9 mouse cellular contexts compared by ENCODE assay signal in the genomic region with DNA sequence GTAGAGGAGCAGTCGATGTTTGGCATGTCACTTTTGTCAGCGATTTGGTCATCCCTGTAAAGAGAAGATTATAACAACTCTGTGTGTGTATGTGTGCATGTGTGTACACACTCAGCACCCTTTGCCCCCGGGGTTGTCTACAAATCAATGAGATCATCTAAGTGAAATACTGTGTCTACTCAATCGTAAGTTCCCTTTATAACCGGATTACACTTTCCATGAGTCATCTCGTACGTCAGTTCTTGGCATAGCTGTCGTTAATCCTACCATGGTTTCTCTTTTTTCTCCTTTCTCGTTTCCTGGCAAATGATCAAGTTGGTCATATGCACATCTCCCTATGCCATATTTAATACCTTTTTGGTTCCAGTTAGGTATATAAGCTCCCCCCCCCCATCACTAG. TPM values are rescaled to one million over a fixed set of nuclear protein-coding genes. Genes with fewer than 3 reads are reported as not detected.
DNase-seq lines count a peak whose midpoint lies in the region; ATAC-seq and TF ChIP-seq lines count a peak whose summit lies in the region.
"Had no signal": no experiment of that assay in that cellular context is flagged by ENCODE, and none has a peak within 500 bp of the region (broad histone marks: within the 10 kb centered on the region; RNA-seq: fewer than 3 reads in every experiment).

No protein-coding gene starts in this region.

- H3K4me1 ChIP-seq in midbrain, postnatal 0 days (ENCODE audit: insufficient read depth, low read length): no peaks in the 10 kb centered on the region; the same call in 1 of the 2 replicates
- peaks cover 13% of the 10 kb centered on the region for H3K4me1 ChIP-seq in midbrain, embryonic 15.5 days
- peaks cover 30% of the 10 kb centered on the region for H3K4me1 ChIP-seq in brown adipose tissue, adult 24 weeks (ENCODE audit: control insufficient read depth, insufficient read depth, insufficient read length, low read length)
- H3K4me1 ChIP-seq in stomach, postnatal 0 days (replicated peaks; ENCODE audit: control insufficient read depth, insufficient read depth): peaks cover 7% of the 10 kb centered on the region; the same call in 1 of the 2 replicates

- ATAC-seq in midbrain, postnatal 0 days (ENCODE audit: low FRiP score): no peak
- no peak for ATAC-seq in midbrain, embryonic 15.5 days (replicated peaks)
- ATAC-seq in stomach, postnatal 0 days (ENCODE audit: low FRiP score, low TSS enrichment): peak; percentile 87

- H3K36me3 ChIP-seq in midbrain, postnatal 0 days (ENCODE audit: insufficient read depth, low read length): no peaks in the 10 kb centered on the region
- H3K36me3 ChIP-seq in midbrain, embryonic 15.5 days (replicated peaks): no peaks in the 10 kb centered on the region
- H3K36me3 ChIP-seq in stomach, postnatal 0 days (ENCODE audit: control insufficient read depth, insufficient read depth, low read length): no peaks in the 10 kb centered on the region
- H3K36me3 ChIP-seq: limb, embryonic 13.5 days had no signal

- no peak overlapping the region for H3K4me3 ChIP-seq in gastrocnemius, adult 2 months
- H3K4me3 ChIP-seq in midbrain, postnatal 0 days (ENCODE audit: low read depth, low read length): no peak overlapping the region
- no peak overlapping the region for H3K4me3 ChIP-seq in midbrain, embryonic 15.5 days
- H3K4me3 ChIP-seq in brown adipose tissue, adult 24 weeks (ENCODE audit: insufficient read depth, low read depth, low read length): no peak overlapping the region
- no peak overlapping the region for H3K4me3 ChIP-seq in stomach, postnatal 0 days (ENCODE audit: low read depth, low read length)
- H3K4me3 ChIP-seq: limb, embryonic 13.5 days had no signal

- no peak for TF ChIP-seq EP300 in stomach, postnatal 0 days (optimal IDR thresholded peaks at IDR 0.05)

- H3K9me3 ChIP-seq in midbrain, postnatal 0 days (ENCODE audit: low read length): no peaks in the 10 kb centered on the region
- no peaks in the 10 kb centered on the region for H3K9me3 ChIP-seq in midbrain, embryonic 15.5 days
- H3K9me3 ChIP-seq in stomach, postnatal 0 days (ENCODE audit: control insufficient read depth, low read length): no peaks in the 10 kb centered on the region
- H3K9me3 ChIP-seq: limb, embryonic 13.5 days had no signal

- intact Hi-C loops in gastrocnemius, adult 2 months (cut with DNase I): no loop called here

- WGBS in midbrain, postnatal 0 days: 73% methylated on average over 9 of the region's 9 CpGs
- 65% methylated on average over 9 of the region's 9 CpGs for WGBS in midbrain, embryonic 15.5 days
- WGBS in stomach, postnatal 0 days: 40% methylated on average over 9 of the region's 9 CpGs

- H3K27me3 ChIP-seq in midbrain, postnatal 0 days (ENCODE audit: insufficient read depth, low read length): no peaks in the 10 kb centered on the region
- H3K27me3 ChIP-seq in midbrain, embryonic 15.5 days (replicated peaks): no peaks in the 10 kb centered on the region
- no peaks in the 10 kb centered on the region for H3K27me3 ChIP-seq in stomach, postnatal 0 days (ENCODE audit: control insufficient read depth, insufficient read depth, low read length)
- H3K27me3 ChIP-seq: limb, embryonic 13.5 days had no signal

- H3K4me2 ChIP-seq in midbrain, postnatal 0 days (ENCODE audit: low read depth, low read length, poor library complexity, severe bottlenecking): no peak overlapping the region
- no peak overlapping the region for H3K4me2 ChIP-seq in midbrain, embryonic 15.5 days
- no peak overlapping the region for H3K4me2 ChIP-seq in stomach, postnatal 0 days (replicated peaks; ENCODE audit: low read depth)
- H3K4me2 ChIP-seq: limb, embryonic 13.5 days had no signal

- H3K9ac ChIP-seq in midbrain, postnatal 0 days (replicated peaks; ENCODE audit: low read length, poor library complexity, severe bottlenecking): no peak overlapping the region
- H3K9ac ChIP-seq in midbrain, embryonic 15.5 days: no peak overlapping the region
- H3K9ac ChIP-seq in stomach, postnatal 0 days (ENCODE audit: low read length): no peak overlapping the region
- H3K9ac ChIP-seq: limb, embryonic 13.5 days had no signal

- TF ChIP-seq CTCF in gastrocnemius, adult 2 months (IDR thresholded peaks at IDR 0.05): no peak
- TF ChIP-seq CTCF in midbrain, postnatal 0 days (IDR thresholded peaks at IDR 0.05): no peak
- no peak for TF ChIP-seq CTCF in stomach, postnatal 0 days (IDR thresholded peaks at IDR 0.05; ENCODE audit: low read depth)

- H3K27ac ChIP-seq in gastrocnemius, adult 2 months: peak overlapping the region; percentile 86
- H3K27ac ChIP-seq in midbrain, postnatal 0 days (ENCODE audit: low read depth, low read length): no peak overlapping the region
- no peak overlapping the region for H3K27ac ChIP-seq in midbrain, embryonic 15.5 days
- peak overlapping the region; percentile 98 for H3K27ac ChIP-seq in brown adipose tissue, adult 24 weeks (replicated peaks; ENCODE audit: low read depth, low read length)
- H3K27ac ChIP-seq in stomach, postnatal 0 days (replicated peaks): no peak overlapping the region
- H3K27ac ChIP-seq: limb, embryonic 13.5 days had no signal

- DNase-seq in gastrocnemius, adult 2 months: no peak
- no peak for DNase-seq in gastrocnemius, postnatal 10 days
- DNase-seq in midbrain, postnatal 0 days (ENCODE audit: low spot score): peak; percentile 54
- DNase-seq in stomach, postnatal 0 days (ENCODE audit: low spot score): no peak
- DNase-seq in urinary bladder, postnatal 25 days (ENCODE audit: low spot score): no peak
- DNase-seq: kidney, adult 11 months had no signal

RNA-seq across cellular contexts. Expression of a gene that starts 58.7 kb away (rescaled TPM):
- total RNA-seq in gastrocnemius, adult 2 months (2021): 10 to 100 TPM; 37.9 to 39.3 TPM
- total RNA-seq in gastrocnemius, postnatal 10 days (2021): 10 to 100 TPM; 30.6 to 37.8 TPM
- total RNA-seq in midbrain, postnatal 0 days (2014; rRNA removed): 25.4 and 29.5 TPM in 2 replicates
- polyA plus RNA-seq in midbrain, postnatal 0 days (2015; fragmentation: Nextera tagmentation; extraction: Ambion mirVana): 14.3 and 18.0 TPM in 2 replicates
- 33.0 and 33.3 TPM in 2 replicates for polyA plus RNA-seq in midbrain, embryonic 15.5 days (2015; fragmentation: Nextera tagmentation; extraction: Ambion mirVana)
- 29.0 and 39.6 TPM in 2 replicates for polyA plus RNA-seq in brown adipose tissue, adult 24 weeks (2012; ENCODE audit: insufficient read depth, insufficient read length, missing spikeins)
- polyA plus RNA-seq in stomach, postnatal 0 days (2015; fragmentation: Nextera tagmentation; extraction: Ambion mirVana): 35.7 and 38.0 TPM in 2 replicates

Comparison
In these comparisons a context has a peak if more than half of its experiments do, and no peak if none do; other contexts are left out.
1. H3K27ac ChIP-seq: peak in gastrocnemius, adult 2 months (single experiment) and brown adipose tissue, adult 24 weeks (single experiment); none in midbrain, postnatal 0 days (single experiment), midbrain, embryonic 15.5 days (single experiment) and stomach, postnatal 0 days (single experiment).